ENCODE assay signal across 8 mouse cellular contexts in genomic region chr7:15929910-15930309, GRCm38 (mm10). TPM values are rescaled to one million over a fixed set of nuclear protein-coding genes. Genes with fewer than 3 reads are reported as not detected.
DNase-seq lines count a peak whose midpoint lies in the region; ATAC-seq and TF ChIP-seq lines count a peak whose summit lies in the region.

No protein-coding gene starts in this region.

- H3K27ac ChIP-seq in left cerebral cortex, adult 2 months = no peak overlapping the region
- H3K27ac ChIP-seq in kidney, embryonic 14.5 days (ENCODE audit: low read depth, low read length) = no peak overlapping the region

- H3K9ac ChIP-seq in kidney, embryonic 14.5 days (ENCODE audit: low read depth, low read length) = no peak overlapping the region

- peak; percentile 63 for TF ChIP-seq CTCF in left cerebral cortex, adult 2 months (IDR thresholded peaks at IDR 0.05)

- intact Hi-C loops in left cerebral cortex, adult 2 months (cut with DNase I) = no loop called here
- intact Hi-C loops in left cerebral cortex, postnatal 36 days (cut with DNase I) = no loop called here

- no peaks in the 10 kb centered on the region for H3K36me3 ChIP-seq in kidney, embryonic 14.5 days (ENCODE audit: control insufficient read depth, insufficient read depth, low read length)
- no peaks in the 10 kb centered on the region for H3K36me3 ChIP-seq in splenic B cell, adult 2 months (ENCODE audit: control insufficient read depth, insufficient read depth, low read length, poor library complexity, severe bottlenecking)

- peak; percentile 65 for ATAC-seq in activated CD4-positive, CD25-positive, alpha-beta regulatory T cell, adult 4 months
- ATAC-seq in kidney, embryonic 14.5 days (ENCODE audit: low FRiP score, low TSS enrichment) = peak; percentile 63

- 31% methylated on average over 4 of the region's 4 CpGs for WGBS in kidney, embryonic 14.5 days

- H3K9me3 ChIP-seq in kidney, embryonic 14.5 days (ENCODE audit: control insufficient read depth, low read length) = no peaks in the 10 kb centered on the region

- no peaks in the 10 kb centered on the region for H3K27me3 ChIP-seq in kidney, embryonic 14.5 days (ENCODE audit: control insufficient read depth, insufficient read depth, low read length)
- H3K27me3 ChIP-seq in splenic B cell, adult 2 months (ENCODE audit: control insufficient read depth, insufficient read depth, low read length, poor library complexity, severe bottlenecking) = no peaks in the 10 kb centered on the region

- DNase-seq in left cerebral cortex, adult 2 months (ENCODE audit: extremely low spot score in 1 of 2, low spot score in 2 of 2) = no peak
- DNase-seq in left cerebral cortex, postnatal 36 days (ENCODE audit: low spot score in 2 of 2) = no peak
- peak; percentile 47 for DNase-seq in forelimb bud, embryonic 11.5 days (ENCODE audit: low read depth, low spot score)
- DNase-seq in lung, postnatal 36 days = peak; percentile 76
- peak; percentile 84 for DNase-seq in splenic B cell, adult 2 months (ENCODE audit: low read depth, low spot score)
- no peak for DNase-seq in layer of hippocampus, adult 9-11 months

- no peak overlapping the region for H3K4me3 ChIP-seq in left cerebral cortex, adult 2 months
- H3K4me3 ChIP-seq in kidney, embryonic 14.5 days (ENCODE audit: low read length) = no peak overlapping the region

- H3K4me2 ChIP-seq in kidney, embryonic 14.5 days (replicated peaks; ENCODE audit: low read depth, low read length) = no peak overlapping the region

- 0 out of 2 replicates have a peak, but pooled peaks cover 3% of the 10 kb centered on the region for H3K4me1 ChIP-seq in kidney, embryonic 14.5 days (ENCODE audit: control insufficient read depth, insufficient read depth, low read length)

RNA-seq across cellular contexts. Expression of gene Selenow, which starts 7.7 kb away (rescaled TPM):
- total RNA-seq in left cerebral cortex, adult 2 months (2021) = 1,000 to 10,000 TPM; 1,033 to 1,089 TPM
- 1,000 to 10,000 TPM; 1,151 to 1,335 TPM for total RNA-seq in left cerebral cortex, postnatal 36 days (2021)
- polyA plus RNA-seq in activated CD4-positive, CD25-positive, alpha-beta regulatory T cell, adult 4 months (2017; shearing (Covaris generic)) = 100 to 1,000 TPM; 824 to 866 TPM
- 811 and 907 TPM in 2 replicates for polyA plus RNA-seq in kidney, embryonic 14.5 days (2014; fragmentation: Nextera tagmentation; extraction: Ambion mirVana)

RNA-seq across cellular contexts. Expression of gene Nop53, which starts 16.0 kb away (rescaled TPM):
- total RNA-seq in left cerebral cortex, adult 2 months (2021) = 100 to 1,000 TPM; 108 to 113 TPM
- total RNA-seq in left cerebral cortex, postnatal 36 days (2021) = 100 to 1,000 TPM; 113 to 130 TPM
- 100 to 1,000 TPM; 334 to 398 TPM for polyA plus RNA-seq in activated CD4-positive, CD25-positive, alpha-beta regulatory T cell, adult 4 months (2017; shearing (Covaris generic))
- 203 and 216 TPM in 2 replicates for polyA plus RNA-seq in kidney, embryonic 14.5 days (2014; fragmentation: Nextera tagmentation; extraction: Ambion mirVana)

RNA-seq across cellular contexts. Expression of gene Ehd2, which starts 37.5 kb away (rescaled TPM):
- total RNA-seq in left cerebral cortex, adult 2 months (2021) = 1 to 10 TPM; 6.4 to 6.7 TPM
- total RNA-seq in left cerebral cortex, postnatal 36 days (2021) = 1 to 10 TPM; 3.5 to 6.8 TPM
- under 1 TPM; 0.07 to 0.11 TPM for polyA plus RNA-seq in activated CD4-positive, CD25-positive, alpha-beta regulatory T cell, adult 4 months (2017; shearing (Covaris generic))
- polyA plus RNA-seq in kidney, embryonic 14.5 days (2014; fragmentation: Nextera tagmentation; extraction: Ambion mirVana) = 17.7 and 22.3 TPM in 2 replicates

RNA-seq across cellular contexts. Expression of gene Crxos, which starts 47.5 kb away (rescaled TPM):
- total RNA-seq in left cerebral cortex, adult 2 months (2021) = under 1 TPM in 1 of 2 experiments, not detected in 1; 0.29 TPM
- under 1 TPM in 1 of 2 experiments, not detected in 1; 0.27 TPM for total RNA-seq in left cerebral cortex, postnatal 36 days (2021)
- not detected for polyA plus RNA-seq in activated CD4-positive, CD25-positive, alpha-beta regulatory T cell, adult 4 months (2017; shearing (Covaris generic))
- not detected in 2 replicates for polyA plus RNA-seq in kidney, embryonic 14.5 days (2014; fragmentation: Nextera tagmentation; extraction: Ambion mirVana)

RNA-seq across cellular contexts. Expression of gene Crx, which starts 50.1 kb away (rescaled TPM):
- total RNA-seq in left cerebral cortex, adult 2 months (2021) = not detected
- total RNA-seq in left cerebral cortex, postnatal 36 days (2021) = not detected
- not detected for polyA plus RNA-seq in activated CD4-positive, CD25-positive, alpha-beta regulatory T cell, adult 4 months (2017; shearing (Covaris generic))
- polyA plus RNA-seq in kidney, embryonic 14.5 days (2014; fragmentation: Nextera tagmentation; extraction: Ambion mirVana) = not detected in 2 replicates

Comparison
In these comparisons a context has a peak if more than half of its experiments do, and no peak if none do; other contexts are left out.
1. DNase-seq: peak in forelimb bud, embryonic 11.5 days (single experiment), lung, postnatal 36 days (single experiment) and splenic B cell, adult 2 months (single experiment); none in left cerebral cortex, adult 2 months (0 of 2), left cerebral cortex, postnatal 36 days (0 of 2) and layer of hippocampus, adult 9-11 months (single experiment).